Mouse (Mus musculus): Measurements from ENCODE around the gene Vmn2r80. TPM values are rescaled to one million over a fixed set of nuclear protein-coding genes. Genes with fewer than 3 reads are reported as not detected.

Vmn2r80 gene
- polyA plus RNA-seq, 1 experiment from 2014 or later, result not detected

DNA sequence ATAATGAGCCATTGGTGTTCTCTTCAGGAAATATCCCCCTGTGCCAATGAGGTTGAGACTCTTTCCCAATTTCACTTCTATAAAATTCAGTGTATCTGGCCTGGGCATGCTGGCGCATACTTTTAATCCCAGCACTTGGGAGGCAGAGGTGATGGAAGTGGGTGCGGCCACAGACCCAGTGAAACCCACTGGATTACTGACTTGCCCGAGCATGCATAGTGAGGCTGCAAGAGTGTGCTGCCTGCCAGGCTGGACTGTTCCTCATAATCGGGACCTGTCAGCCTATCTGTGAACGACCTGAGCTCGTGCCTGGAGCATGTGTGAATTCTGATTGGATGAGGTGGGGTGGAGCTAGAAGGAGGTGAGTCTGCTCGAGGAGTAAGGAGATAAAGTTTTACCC is 73.6 kb downstream of the Vmn2r80 start:
- H3K9me3 ChIP-seq, result no peaks in the 10 kb centered on the region
- no peak for ATAC-seq (ENCODE audit: insufficient number of reproducible peaks, insufficient read depth, low FRiP score, low TSS enrichment, low read depth)
- no peak overlapping the region for H3K4me3 ChIP-seq
- 64% methylated on average over 7 of the region's 7 CpGs for WGBS
- H3K4me1 ChIP-seq, result no peaks in the 10 kb centered on the region
- no peak overlapping the region for H3K27ac ChIP-seq
- no peak overlapping the region for H3K9ac ChIP-seq
- no peaks in the 10 kb centered on the region for H3K36me3 ChIP-seq
- no peak overlapping the region for H3K4me2 ChIP-seq
- no peaks in the 10 kb centered on the region for H3K27me3 ChIP-seq

Other genes with a start within 250 kb of the Vmn2r80 start
- gene Olfr1354, start 235.6 kb upstream of the Vmn2r80 start, polyA plus RNA-seq (2015; fragmentation: Nextera tagmentation; extraction: Ambion mirVana), result not detected in 2 replicates
- gene Olfr8, start 198.1 kb upstream of the Vmn2r80 start, polyA plus RNA-seq (2015; fragmentation: Nextera tagmentation; extraction: Ambion mirVana), result not detected in 2 replicates
- gene Olfr1353, start 185.5 kb upstream of the Vmn2r80 start, polyA plus RNA-seq (2015; fragmentation: Nextera tagmentation; extraction: Ambion mirVana), result not detected in 2 replicates
- gene Olfr1352, start 167.7 kb upstream of the Vmn2r80 start, polyA plus RNA-seq (2015; fragmentation: Nextera tagmentation; extraction: Ambion mirVana), result 0.17 TPM in 1 of 2 replicates, not detected in the other
- not detected in 2 replicates for gene Olfr1351, start 136.3 kb upstream of the Vmn2r80 start, polyA plus RNA-seq (2015; fragmentation: Nextera tagmentation; extraction: Ambion mirVana)
- gene Olfr57, start 120.0 kb upstream of the Vmn2r80 start, polyA plus RNA-seq (2015; fragmentation: Nextera tagmentation; extraction: Ambion mirVana), result 0.31 TPM in 1 of 2 replicates, not detected in the other
- 43.2 and 43.8 TPM in 2 replicates for gene 2610008E11Rik, start 51.2 kb upstream of the Vmn2r80 start, polyA plus RNA-seq (2015; fragmentation: Nextera tagmentation; extraction: Ambion mirVana)
- not detected in 2 replicates for gene Vmn2r81, start 98.9 kb downstream of the Vmn2r80 start, polyA plus RNA-seq (2015; fragmentation: Nextera tagmentation; extraction: Ambion mirVana)
- gene Vmn2r82, start 207.8 kb downstream of the Vmn2r80 start, polyA plus RNA-seq (2015; fragmentation: Nextera tagmentation; extraction: Ambion mirVana), result not detected in 2 replicates

Data from embryonic facial prominence, embryonic 13.5 days (tissue).